Mouse (Mus musculus): ENCODE data around the gene Zcchc10. TPM values are rescaled to one million over a fixed set of nuclear protein-coding genes. Genes with fewer than 3 reads are reported as not detected.

The Zcchc10 gene
- polyA plus RNA-seq, 1 experiment from 2014 or later = 16.7 TPM

GRCm38 (mm10) chr11:53350291-53351223 is 26.1 kb downstream of the Zcchc10 start, which contains the start of gene Aff4:
Aff4 (plus strand) TSS chr11:53350833.
- no peaks in the 10 kb centered on the region for H3K36me3 ChIP-seq (ENCODE audit: control insufficient read depth, insufficient read depth)
- H3K9me3 ChIP-seq (replicated peaks; ENCODE audit: control insufficient read depth, low read length) = no peaks in the 10 kb centered on the region
- peak within 1 kb of the TSS; percentile 91 for H3K4me2 ChIP-seq (ENCODE audit: low read depth, low read length)
- H3K9ac ChIP-seq (ENCODE audit: low read length) = peak within 1 kb of the TSS; percentile 96
- H3K27me3 ChIP-seq (ENCODE audit: control insufficient read depth, insufficient read depth, low read length) = no peaks in the 10 kb centered on the region
- peaks cover 9% of the 10 kb centered on the region for H3K4me1 ChIP-seq (ENCODE audit: control insufficient read depth, insufficient read depth, low read length)
- ATAC-seq (replicated peaks; ENCODE audit: extremely low read depth, insufficient read depth, low FRiP score) = peak; percentile 96
- peak within 1 kb of the TSS; percentile 97 for H3K27ac ChIP-seq (ENCODE audit: low read length)
- H3K4me3 ChIP-seq (ENCODE audit: low read length) = peak within 1 kb of the TSS; percentile 85
- WGBS = under 1% methylated on average over 125 of the region's 127 CpGs

- no peaks in the 10 kb centered on the region for H3K27me3 ChIP-seq (ENCODE audit: control insufficient read depth, insufficient read depth, low read length)
- no peak for ATAC-seq (replicated peaks; ENCODE audit: extremely low read depth, insufficient read depth, low FRiP score)
- WGBS = under 1% methylated on average over 35 of the region's 35 CpGs
- H3K9ac ChIP-seq (ENCODE audit: low read length) = peak overlapping the region; percentile 96
- H3K36me3 ChIP-seq (ENCODE audit: control insufficient read depth, insufficient read depth) = no peaks in the 10 kb centered on the region
- H3K9me3 ChIP-seq (replicated peaks; ENCODE audit: control insufficient read depth, low read length) = no peaks in the 10 kb centered on the region
- H3K27ac ChIP-seq (ENCODE audit: low read length) = peak overlapping the region; percentile 97
- peak overlapping the region; percentile 85 for H3K4me3 ChIP-seq (ENCODE audit: low read length)
- peak overlapping the region; percentile 91 for H3K4me2 ChIP-seq (ENCODE audit: low read depth, low read length)
- peaks cover 7% of the 10 kb centered on the region for H3K4me1 ChIP-seq (ENCODE audit: control insufficient read depth, insufficient read depth, low read length)
These were observed 26.9 kb downstream of the Zcchc10 start for GRCm38 (mm10) chr11:53351224-53351942.

- H3K4me1 ChIP-seq (ENCODE audit: control insufficient read depth, insufficient read depth, low read length) = peaks cover 7% of the 10 kb centered on the region
- peak overlapping the region; percentile 97 for H3K27ac ChIP-seq (ENCODE audit: low read length)
- H3K27me3 ChIP-seq (ENCODE audit: control insufficient read depth, insufficient read depth, low read length) = no peaks in the 10 kb centered on the region
- no peaks in the 10 kb centered on the region for H3K9me3 ChIP-seq (replicated peaks; ENCODE audit: control insufficient read depth, low read length)
- H3K4me3 ChIP-seq (ENCODE audit: low read length) = peak overlapping the region; percentile 85
- 4% methylated on average over 14 of the region's 14 CpGs for WGBS
- peak overlapping the region; percentile 91 for H3K4me2 ChIP-seq (ENCODE audit: low read depth, low read length)
- H3K36me3 ChIP-seq (ENCODE audit: control insufficient read depth, insufficient read depth) = no peaks in the 10 kb centered on the region
- no peak for ATAC-seq (replicated peaks; ENCODE audit: extremely low read depth, insufficient read depth, low FRiP score)
- peak overlapping the region; percentile 96 for H3K9ac ChIP-seq (ENCODE audit: low read length)
These were observed 27.6 kb downstream of the Zcchc10 start for GRCm38 (mm10) chr11:53351943-53352590.

GRCm38 (mm10) chr11:53358504-53359155 is 34.2 kb downstream of the Zcchc10 start:
- WGBS = 90% methylated on average over 5 of the region's 5 CpGs
- Histone ChIP-seq H3K4me3 (ENCODE audit: low read length) (no peak overlapping the region), H3K4me1 (ENCODE audit: control insufficient read depth, insufficient read depth, low read length) (peaks cover 4% of the 10 kb centered on the region; the same call in 1 of the 2 replicates), H3K9me3 (replicated peaks; ENCODE audit: control insufficient read depth, low read length) (no peaks in the 10 kb centered on the region), H3K4me2 (ENCODE audit: low read depth, low read length) (no peak overlapping the region), H3K27ac (ENCODE audit: low read length) (no peak overlapping the region), H3K36me3 (ENCODE audit: control insufficient read depth, insufficient read depth) (no peaks in the 10 kb centered on the region), H3K27me3 (ENCODE audit: control insufficient read depth, insufficient read depth, low read length) (no peaks in the 10 kb centered on the region), H3K9ac (ENCODE audit: low read length) (no peak overlapping the region)
- ATAC-seq (replicated peaks; ENCODE audit: extremely low read depth, insufficient read depth, low FRiP score) = no peak

GRCm38 (mm10) chr11:53367032-53367431 is 42.6 kb downstream of the Zcchc10 start:
- Histone ChIP-seq H3K36me3 (ENCODE audit: control insufficient read depth, insufficient read depth) (peaks cover 12% of the 10 kb centered on the region), H3K27me3 (ENCODE audit: control insufficient read depth, insufficient read depth, low read length) (no peaks in the 10 kb centered on the region), H3K4me3 (ENCODE audit: low read length) (no peak overlapping the region), H3K4me1 (ENCODE audit: control insufficient read depth, insufficient read depth, low read length) (no peaks in the 10 kb centered on the region), H3K27ac (ENCODE audit: low read length) (no peak overlapping the region), H3K9me3 (replicated peaks; ENCODE audit: control insufficient read depth, low read length) (no peaks in the 10 kb centered on the region), H3K9ac (ENCODE audit: low read length) (no peak overlapping the region), H3K4me2 (ENCODE audit: low read depth, low read length) (no peak overlapping the region)
- 94% methylated on average over 2 of the region's 2 CpGs for WGBS
- no peak for ATAC-seq (replicated peaks; ENCODE audit: extremely low read depth, insufficient read depth, low FRiP score)

GRCm38 (mm10) chr11:53378918-53379317 is 54.4 kb downstream of the Zcchc10 start:
- Histone ChIP-seq H3K9me3 (replicated peaks; ENCODE audit: control insufficient read depth, low read length) (no peaks in the 10 kb centered on the region), H3K27ac (ENCODE audit: low read length) (no peak overlapping the region), H3K4me1 (ENCODE audit: control insufficient read depth, insufficient read depth, low read length) (peaks cover 4% of the 10 kb centered on the region; the same call in 1 of the 2 replicates), H3K4me3 (ENCODE audit: low read length) (no peak overlapping the region), H3K27me3 (ENCODE audit: control insufficient read depth, insufficient read depth, low read length) (no peaks in the 10 kb centered on the region), H3K9ac (ENCODE audit: low read length) (no peak overlapping the region), H3K4me2 (ENCODE audit: low read depth, low read length) (no peak overlapping the region), H3K36me3 (ENCODE audit: control insufficient read depth, insufficient read depth) (peaks cover 19% of the 10 kb centered on the region)
- 77% methylated on average over 1 of the region's 1 CpGs for WGBS
- ATAC-seq (replicated peaks; ENCODE audit: extremely low read depth, insufficient read depth, low FRiP score) = no peak; the same call in 1 of the 2 replicates

Other genes starting within 250 kb of the Zcchc10 start
- 66.6 and 72.8 TPM in 2 replicates for gene Hspa4, start 24.2 kb upstream of the Zcchc10 start, polyA plus RNA-seq (2015; fragmentation: Nextera tagmentation; extraction: Ambion mirVana)
- 23.0 and 31.7 TPM in 2 replicates for gene Aff4, start 26.2 kb downstream of the Zcchc10 start, polyA plus RNA-seq (2015; fragmentation: Nextera tagmentation; extraction: Ambion mirVana)
- 0.39 TPM in 1 of 2 replicates, not detected in the other for gene Leap2, start 98.5 kb downstream of the Zcchc10 start, polyA plus RNA-seq (2015; fragmentation: Nextera tagmentation; extraction: Ambion mirVana)
- gene Uqcrq, start 106.2 kb downstream of the Zcchc10 start, polyA plus RNA-seq (2015; fragmentation: Nextera tagmentation; extraction: Ambion mirVana) = 1,391 and 1,425 TPM in 2 replicates
- gene Gdf9, start 106.3 kb downstream of the Zcchc10 start, polyA plus RNA-seq (2015; fragmentation: Nextera tagmentation; extraction: Ambion mirVana) = 1.2 and 1.6 TPM in 2 replicates
- 0.06 and 0.09 TPM in 2 replicates for gene Gm10447, start 132.4 kb downstream of the Zcchc10 start, polyA plus RNA-seq (2015; fragmentation: Nextera tagmentation; extraction: Ambion mirVana)
- 1.3 and 1.8 TPM in 2 replicates for gene Shroom1, start 132.5 kb downstream of the Zcchc10 start, polyA plus RNA-seq (2015; fragmentation: Nextera tagmentation; extraction: Ambion mirVana)
- not detected in 2 replicates for gene Gm9837, start 145.8 kb downstream of the Zcchc10 start, polyA plus RNA-seq (2015; fragmentation: Nextera tagmentation; extraction: Ambion mirVana)
- gene Gm9945, start 155.5 kb downstream of the Zcchc10 start, polyA plus RNA-seq (2015; fragmentation: Nextera tagmentation; extraction: Ambion mirVana) = not detected in 2 replicates
- 0.17 and 0.18 TPM in 2 replicates for gene Sowaha, start 155.6 kb downstream of the Zcchc10 start, polyA plus RNA-seq (2015; fragmentation: Nextera tagmentation; extraction: Ambion mirVana)
- 22.9 and 23.3 TPM in 2 replicates for gene Sept8, start 194.6 kb downstream of the Zcchc10 start, polyA plus RNA-seq (2015; fragmentation: Nextera tagmentation; extraction: Ambion mirVana)
- 38.3 and 38.9 TPM in 2 replicates for gene Kif3a, start 242.7 kb downstream of the Zcchc10 start, polyA plus RNA-seq (2015; fragmentation: Nextera tagmentation; extraction: Ambion mirVana)